Mouse (Mus musculus) forebrain, embryonic 16.5 days (tissue): Measurements from ENCODE around the gene Kirrel2. TPM values are rescaled to one million over a fixed set of nuclear protein-coding genes. Genes with fewer than 3 reads are reported as not detected.
"Not testable (repeated sequence)": the region's sequence is repeated elsewhere in the genome, so short reads cannot be mapped to it uniquely, and the experiment has no call there.

Experiments used
- ATAC-seq: fragments of 200-750 bp; cut with Nextera tagmentation; 2 replicates; pipeline ENCODE4 v1.8.0; 2017; ENCODE audit warnings: mild to moderate bottlenecking, moderate library complexity
- H3K27ac ChIP-seq: fragments of 300-500 bp; sonication (generic); 2 replicates; pipeline ENCODE4 v1.5.1; 2014; ENCODE audit warnings: low read length, control low read depth
- H3K27me3 ChIP-seq: fragments of 300-500 bp; sonication (generic); replicated peaks from 2 replicates; pipeline ENCODE4 v1.6.1; 2014; ENCODE audit warnings: low read length; ENCODE audit not compliant: control insufficient read depth, insufficient read depth
- H3K36me3 ChIP-seq: fragments of 300-500 bp; sonication (generic); 2 replicates; pipeline ENCODE4 v1.6.1; 2014; ENCODE audit not compliant: control insufficient read depth, insufficient read depth
- H3K4me1 ChIP-seq: fragments of 300-500 bp; sonication (generic); replicated peaks from 2 replicates; pipeline ENCODE4 v1.6.1; 2014; ENCODE audit warnings: low read length; ENCODE audit not compliant: control insufficient read depth, insufficient read depth
- H3K4me2 ChIP-seq: fragments of 300-500 bp; sonication (generic); 2 replicates; pipeline ENCODE4 v1.6.1; 2014; ENCODE audit warnings: mild to moderate bottlenecking, low read length, control low read depth
- H3K4me3 ChIP-seq: fragments of 300-500 bp; sonication (generic); replicated peaks from 2 replicates; pipeline ENCODE4 v1.5.1; 2014; ENCODE audit warnings: mild to moderate bottlenecking, low read length, control low read depth
- H3K9ac ChIP-seq: fragments of 300-500 bp; sonication (generic); replicated peaks from 2 replicates; pipeline ENCODE4 v1.6.1; 2014; ENCODE audit warnings: low read depth, low read length, control low read depth
- H3K9me3 ChIP-seq: fragments of 300-500 bp; sonication (generic); 2 replicates; pipeline ENCODE4 v1.6.1; 2016; ENCODE audit warnings: low read length; ENCODE audit not compliant: control insufficient read depth
- WGBS: fragments of 180-500 bp; shearing (Covaris S2); extraction: QIAGEN DNeasy Blood & Tissue Kit; methylation state at CpG from one replicate; pipeline ENCODE4 v1.1.7; 2014; 5-methylcytosine and 5-hydroxymethylcytosine counted together
- polyA plus RNA-seq: library from polyadenylated mRNA; unstranded; fragments of >200 nt; fragmentation: Nextera tagmentation; extraction: Ambion mirVana; gene quantifications from 2 replicates; pipeline ENCODE4 v1.2.1, GENCODE M21; 2015

Kirrel2 gene
- polyA plus RNA-seq, 1 experiment from 2014 or later = 0.22 TPM

GRCm38 (mm10) chr7:30477415-30478381 is 20.2 kb upstream of the Kirrel2 start:
- peak; percentile 50; the same call in 1 of the 2 replicates for ATAC-seq
- 8% methylated on average over 32 of the region's 32 CpGs for WGBS

GRCm38 (mm10) chr7:30476136-30476535 is 18.6 kb upstream of the Kirrel2 start:
- H3K4me3 ChIP-seq, H3K27me3 ChIP-seq, H3K36me3 ChIP-seq, H3K4me1 ChIP-seq, ATAC-seq, H3K4me2 ChIP-seq, H3K9me3 ChIP-seq, H3K9ac ChIP-seq, H3K27ac ChIP-seq: not testable (repeated sequence)
- WGBS = 87% methylated on average over 7 of the region's 7 CpGs

More at GRCm38 (mm10) chr7:30477415-30478381, 20.2 kb upstream of the Kirrel2 start:
- Histone ChIP-seq H3K36me3 (no peaks in the 10 kb centered on the region), H3K9ac (no peak overlapping the region), H3K4me1 (peaks cover 7% of the 10 kb centered on the region; the same call in 1 of the 2 replicates), H3K9me3 (no peaks in the 10 kb centered on the region), H3K4me2 (peak overlapping the region; percentile 50), H3K27ac (no peak overlapping the region), H3K4me3 (peak overlapping the region; percentile 24), H3K27me3 (no peaks in the 10 kb centered on the region)

- H3K27me3 ChIP-seq = no peaks in the 10 kb centered on the region
- H3K27ac ChIP-seq = no peak overlapping the region
- H3K4me2 ChIP-seq = no peak overlapping the region
- no peaks in the 10 kb centered on the region for H3K36me3 ChIP-seq
- H3K9me3 ChIP-seq = no peaks in the 10 kb centered on the region
- H3K4me3 ChIP-seq = no peak overlapping the region
- whole genome bisulfite sequencing = 72% methylated on average over 4 of the region's 4 CpGs
- H3K4me1 ChIP-seq = peaks cover 7% of the 10 kb centered on the region; the same call in 1 of the 2 replicates
- H3K9ac ChIP-seq = no peak overlapping the region
- ATAC-seq = no peak
These were observed 17.5 kb upstream of the Kirrel2 start for GRCm38 (mm10) chr7:30474999-30475398.

GRCm38 (mm10) chr7:30472411-30472810 is 14.9 kb upstream of the Kirrel2 start:
- Histone ChIP-seq H3K4me3 (no peak overlapping the region), H3K4me1 (peaks cover under 1% of the 10 kb centered on the region; the same call in 1 of the 2 replicates), H3K4me2 (no peak overlapping the region), H3K9me3 (no peaks in the 10 kb centered on the region), H3K36me3 (no peaks in the 10 kb centered on the region), H3K9ac (no peak overlapping the region), H3K27ac (no peak overlapping the region), H3K27me3 (peaks cover 9% of the 10 kb centered on the region)
- no peak for ATAC-seq
- WGBS = 47% methylated on average over 5 of the region's 5 CpGs

- Histone ChIP-seq H3K9me3 (no peaks in the 10 kb centered on the region), H3K27me3 (peaks cover 71% of the 10 kb centered on the region), H3K4me2 (no peak overlapping the region), H3K9ac (no peak overlapping the region), H3K4me1 (no peaks in the 10 kb centered on the region), H3K4me3 (no peak overlapping the region), H3K36me3 (no peaks in the 10 kb centered on the region), H3K27ac (no peak overlapping the region)
- ATAC-seq = no peak
- WGBS = 8% methylated on average over 6 of the region's 6 CpGs
These were observed 7.4 kb upstream of the Kirrel2 start for GRCm38 (mm10) chr7:30464816-30465300.

- Histone ChIP-seq H3K9me3 (no peaks in the 10 kb centered on the region), H3K4me1 (no peaks in the 10 kb centered on the region), H3K4me2 (no peak overlapping the region), H3K9ac (no peak overlapping the region), H3K36me3 (no peaks in the 10 kb centered on the region), H3K27ac (no peak overlapping the region), H3K27me3 (peaks cover 77% of the 10 kb centered on the region), H3K4me3 (no peak overlapping the region)
- ATAC-seq = no peak
- WGBS = 14% methylated on average over 4 of the region's 4 CpGs
These were observed 6.5 kb upstream of the Kirrel2 start for GRCm38 (mm10) chr7:30463996-30464395.

- Histone ChIP-seq H3K27me3 (peaks cover 80% of the 10 kb centered on the region), H3K9ac (no peak overlapping the region), H3K4me2 (no peak overlapping the region), H3K4me1 (no peaks in the 10 kb centered on the region), H3K36me3 (no peaks in the 10 kb centered on the region), H3K27ac (no peak overlapping the region), H3K9me3 (no peaks in the 10 kb centered on the region), H3K4me3 (no peak overlapping the region)
- WGBS = 22% methylated on average over 7 of the region's 7 CpGs
- ATAC-seq = no peak
These were observed 6.1 kb upstream of the Kirrel2 start for GRCm38 (mm10) chr7:30463568-30463967.

GRCm38 (mm10) chr7:30459484-30459883 is 2.0 kb upstream of the Kirrel2 start:
- Histone ChIP-seq H3K4me2 (no peak overlapping the region), H3K27ac (no peak overlapping the region), H3K4me3 (no peak overlapping the region), H3K27me3 (peaks cover 68% of the 10 kb centered on the region), H3K4me1 (peaks cover 13% of the 10 kb centered on the region), H3K36me3 (no peaks in the 10 kb centered on the region), H3K9me3 (0 out of 2 replicates have a peak, but pooled peaks cover 2% of the 10 kb centered on the region), H3K9ac (no peak overlapping the region)
- WGBS = 31% methylated on average over 6 of the region's 6 CpGs
- no peak for ATAC-seq

GRCm38 (mm10) chr7:30456911-30457628 is 420 bp downstream of the Kirrel2 start:
- no peak overlapping the region for H3K9ac ChIP-seq
- 0 out of 2 replicates have a peak, but pooled peaks cover 2% of the 10 kb centered on the region for H3K9me3 ChIP-seq
- H3K4me3 ChIP-seq = peak overlapping the region; percentile 7
- H3K27me3 ChIP-seq = peaks cover 75% of the 10 kb centered on the region
- no peaks in the 10 kb centered on the region for H3K36me3 ChIP-seq
- peaks cover 13% of the 10 kb centered on the region for H3K4me1 ChIP-seq
- peak overlapping the region; percentile 42 for H3K4me2 ChIP-seq
- no peak overlapping the region for H3K27ac ChIP-seq
- under 1% methylated on average over 31 of the region's 31 CpGs for WGBS
- peak; percentile 31; the same call in 1 of the 2 replicates for ATAC-seq
